Mouse (Mus musculus): ENCODE measurements at regions not wholly inside any gene's neighbourhood (a gene's known extent, or its start where the extent isn't known, plus 50 kb on each side); places are given as distances from the start of the nearest gene placed in this dataset.

DNA sequence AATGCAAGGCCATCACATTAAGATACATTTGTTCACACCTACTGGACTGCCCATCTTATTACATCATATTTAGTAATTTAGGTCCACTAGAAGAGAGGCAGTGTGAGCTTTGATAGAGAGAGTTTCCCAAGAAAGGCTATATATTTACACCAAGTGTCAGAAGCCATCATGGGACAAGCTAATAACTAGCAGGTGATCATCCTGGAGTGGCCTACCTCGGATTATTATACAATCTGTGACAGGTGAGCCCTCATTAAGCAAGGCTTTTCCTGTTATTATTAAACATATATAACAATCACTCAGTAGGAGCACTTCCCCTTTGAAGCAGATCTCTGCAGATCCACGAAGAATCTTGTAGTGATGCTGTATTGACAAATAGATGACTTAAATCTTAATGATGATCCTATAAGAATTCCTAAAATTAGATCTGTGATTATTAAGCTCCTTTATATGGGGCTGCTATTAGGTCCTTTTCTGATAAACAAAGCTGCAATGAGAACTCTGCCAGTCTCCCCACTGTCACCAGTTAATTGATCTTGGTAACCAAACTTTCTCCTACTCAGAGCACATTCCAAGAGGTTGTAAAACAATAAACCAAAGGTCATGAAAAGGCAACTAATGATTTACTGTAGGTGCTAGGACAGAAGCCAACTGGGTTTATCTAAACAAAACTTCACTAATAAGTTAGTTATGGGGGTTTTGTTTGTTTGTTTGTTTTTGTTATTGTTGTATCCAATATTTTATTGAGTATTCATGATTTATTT, 1068.2 kb downstream of the Zpld1 start:
- TF ChIP-seq CTCF (IDR thresholded peaks at IDR 0.05; ENCODE audit: borderline replicate concordance, extremely low read depth, insufficient read depth, insufficient read length) = no peak
- no peak for TF ChIP-seq POLR2A (IDR thresholded peaks at IDR 0.05; ENCODE audit: borderline replicate concordance, extremely low read depth, insufficient read depth, insufficient read length, poor library complexity, severe bottlenecking)

Measured in brain, embryonic 14.5 days (tissue).